Mouse (Mus musculus) embryonic fibroblast, embryonic 13.5 days (primary cell): ENCODE data around the gene Pear1. TPM values are rescaled to one million over a fixed set of nuclear protein-coding genes. Genes with fewer than 3 reads are reported as not detected.

Experiments used
- H3K27ac ChIP-seq: 2 replicates; pipeline ENCODE4 v1.5.1; 2012; ENCODE audit warnings: low read length, control low read depth, inconsistent platforms; ENCODE audit not compliant: insufficient read depth
- H3K4me1 ChIP-seq: 2 replicates; pipeline ENCODE4 v1.6.1; 2011; ENCODE audit warnings: low read length; ENCODE audit not compliant: control insufficient read depth, insufficient read depth
- H3K4me3 ChIP-seq: 2 replicates; pipeline ENCODE4 v1.5.1; 2011; ENCODE audit warnings: mild to moderate bottlenecking, control low read depth, low read length; ENCODE audit not compliant: insufficient read depth
- CTCF ChIP-seq: IDR thresholded peaks from 2 replicates; pipeline ENCODE4 v1.5.1; 2011; ENCODE audit warnings: mild to moderate bottlenecking, control low read depth, low read length, moderate library complexity, borderline replicate concordance; ENCODE audit not compliant: insufficient read depth
- POLR2A ChIP-seq: IDR thresholded peaks from 2 replicates; pipeline ENCODE4 v1.6.1; 2011; ENCODE audit warnings: low read depth, mild to moderate bottlenecking, control low read depth, low read length, moderate library complexity
- polyA plus RNA-seq: library from polyadenylated mRNA; stranded (reverse); fragments of >200 nt; gene quantifications from 2 replicates; pipeline ENCODE4 v1.2.4, GENCODE M21; 2011; ENCODE audit warnings: low read depth; ENCODE audit not compliant: missing spikeins, insufficient read length

The Pear1 gene
- polyA plus RNA-seq, 1 experiment, result 74.0 TPM

- Histone ChIP-seq H3K27ac (no peak overlapping the region), H3K4me3 (no peak overlapping the region), H3K4me1 (no peaks in the 10 kb centered on the region)
- no peak for TF ChIP-seq POLR2A
- no peak for TF ChIP-seq CTCF
Observed at GRCm38 (mm10) chr3:87844981-87845380, 20.9 kb upstream of the Pear1 start.

GRCm38 (mm10) chr3:87840858-87841257, 16.8 kb upstream of the Pear1 start:
- H3K27ac ChIP-seq, result no peak overlapping the region
- no peaks in the 10 kb centered on the region for H3K4me1 ChIP-seq
- no peak overlapping the region for H3K4me3 ChIP-seq
- TF ChIP-seq CTCF (no peak), POLR2A (no peak)

DNA sequence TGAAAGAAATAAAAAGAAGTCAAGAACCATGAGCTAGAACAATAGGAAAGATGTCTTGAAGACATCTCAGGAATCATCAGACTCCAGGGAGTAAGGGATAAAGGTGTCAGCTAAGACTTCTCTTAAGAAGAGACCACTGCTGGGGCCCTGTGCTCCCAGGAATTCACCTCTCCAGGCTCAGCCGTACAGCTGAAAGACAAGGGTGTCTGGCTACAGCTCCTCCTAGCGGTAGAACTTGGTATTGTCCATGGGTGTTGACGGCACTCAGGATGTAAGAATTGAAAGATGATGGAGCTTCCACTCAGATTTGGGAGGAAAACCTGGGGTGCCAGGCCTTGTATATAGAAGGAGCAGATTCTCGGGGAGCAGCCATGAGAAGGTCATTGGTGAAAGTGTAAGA, 14.5 kb upstream of the Pear1 start:
- Histone ChIP-seq H3K4me3 (no peak overlapping the region), H3K27ac (no peak overlapping the region), H3K4me1 (no peaks in the 10 kb centered on the region)
- TF ChIP-seq CTCF (peak; percentile 79; the same call in 1 of the 2 replicates), POLR2A (no peak)

GRCm38 (mm10) chr3:87833482-87833881, 9.4 kb upstream of the Pear1 start:
- TF ChIP-seq POLR2A (no peak), CTCF (no peak)
- no peaks in the 10 kb centered on the region for H3K4me1 ChIP-seq
- no peak overlapping the region for H3K27ac ChIP-seq
- no peak overlapping the region for H3K4me3 ChIP-seq

- Histone ChIP-seq H3K4me1 (no peaks in the 10 kb centered on the region), H3K27ac (no peak overlapping the region), H3K4me3 (no peak overlapping the region)
- TF ChIP-seq POLR2A (no peak), CTCF (no peak)
Observed at GRCm38 (mm10) chr3:87832109-87832859, 8.2 kb upstream of the Pear1 start.

- Histone ChIP-seq H3K4me1 (no peaks in the 10 kb centered on the region), H3K4me3 (no peak overlapping the region), H3K27ac (no peak overlapping the region)
- TF ChIP-seq CTCF (no peak), POLR2A (no peak)
Observed at GRCm38 (mm10) chr3:87829025-87829424, 4.9 kb upstream of the Pear1 start.

DNA sequence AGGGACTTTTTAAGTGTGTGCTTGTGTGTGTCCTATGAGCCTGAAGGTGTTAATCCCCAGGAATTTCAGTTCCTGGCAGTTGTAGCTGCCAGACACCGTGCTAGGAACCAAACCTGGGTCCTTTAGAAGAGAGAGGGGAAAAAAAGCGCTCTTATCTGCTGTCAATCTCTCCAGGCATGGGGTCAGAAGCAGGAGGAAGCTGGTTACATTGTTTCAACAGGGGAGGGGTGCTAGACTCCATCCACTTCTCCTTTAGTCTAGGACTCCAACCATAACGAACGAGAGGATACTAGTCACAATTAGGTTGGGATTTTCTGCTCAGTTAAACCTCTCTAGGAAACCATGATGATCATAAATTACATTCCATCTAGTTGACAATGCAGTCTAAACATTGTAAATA, 4.3 kb upstream of the Pear1 start:
- Histone ChIP-seq H3K4me3 (no peak overlapping the region), H3K4me1 (no peaks in the 10 kb centered on the region), H3K27ac (no peak overlapping the region)
- TF ChIP-seq CTCF, result no peak
- no peak for TF ChIP-seq POLR2A

GRCm38 (mm10) chr3:87818226-87818625, 5.9 kb downstream of the Pear1 start:
- no peak for TF ChIP-seq CTCF
- no peak for TF ChIP-seq POLR2A
- Histone ChIP-seq H3K27ac (no peak overlapping the region), H3K4me3 (no peak overlapping the region), H3K4me1 (no peaks in the 10 kb centered on the region)

DNA sequence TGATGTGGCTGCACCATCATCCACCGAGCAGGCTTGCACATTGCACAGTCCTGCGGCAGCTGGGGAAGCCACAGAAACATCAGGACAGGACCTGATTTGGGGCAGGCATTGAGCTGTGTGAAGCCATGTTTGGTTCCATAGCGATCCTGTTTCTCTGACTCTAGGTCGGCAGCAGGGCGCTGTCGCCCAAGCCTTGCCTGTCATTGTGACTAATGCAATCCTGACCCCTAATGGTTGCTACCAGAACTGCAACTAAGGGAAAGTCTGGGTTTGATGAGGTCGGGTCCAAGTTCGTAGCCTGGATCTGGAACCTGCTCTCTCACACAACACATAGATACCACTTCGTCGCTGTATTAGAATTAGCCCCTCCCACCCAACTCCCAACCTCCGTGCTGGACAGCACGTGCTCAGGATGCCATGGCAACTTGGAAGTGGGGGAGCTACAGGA, 7.4 kb downstream of the Pear1 start:
- no peak overlapping the region for H3K4me3 ChIP-seq
- no peaks in the 10 kb centered on the region for H3K4me1 ChIP-seq
- H3K27ac ChIP-seq, result no peak overlapping the region
- TF ChIP-seq POLR2A, result no peak
- peak; percentile 78; the same call in 1 of the 2 replicates for TF ChIP-seq CTCF

- Histone ChIP-seq H3K27ac (no peak overlapping the region), H3K4me3 (no peak overlapping the region), H3K4me1 (no peaks in the 10 kb centered on the region)
- TF ChIP-seq POLR2A, result no peak
- TF ChIP-seq CTCF, result no peak
Observed at GRCm38 (mm10) chr3:87816166-87816565, 7.9 kb downstream of the Pear1 start.
